Mouse (Mus musculus): ENCODE data around the gene Gabrd. TPM values are rescaled to one million over a fixed set of nuclear protein-coding genes. Genes with fewer than 3 reads are reported as not detected.
A peak's percentile ranks its signal among the peaks of the same experiment; 100 is the strongest.

The Gabrd gene
- total and polyA plus RNA-seq, 3 experiments: 0.08 TPM; not detected in 2

- H3K36me3 ChIP-seq (replicated peaks in 1 of 2; ENCODE audit: control insufficient read depth in 1 of 2, insufficient read depth in 1 of 2, low read length in 1 of 2): peaks cover 0 to 3% of the 10 kb centered on the region in 2 experiments
- H3K4me2 ChIP-seq (ENCODE audit: insufficient read depth, low read depth, poor library complexity, severe bottlenecking): peak overlapping the region; percentile 81
- TF ChIP-seq TCF12 (IDR thresholded peaks at IDR 0.05; ENCODE audit: low read depth, low read length) (peak; percentile 70), ZMIZ1 (IDR thresholded peaks at IDR 0.05; ENCODE audit: low read depth, low read length) (no peak), MAX (IDR thresholded peaks at IDR 0.05; ENCODE audit: low read length) (0 out of 2 replicates have a peak, but pooled peaks have one; percentile 31), RCOR1 (conservative IDR thresholded peaks at IDR 0.05; ENCODE audit: low read depth, low read length) (no peak), MEF2A (IDR thresholded peaks at IDR 0.05; ENCODE audit: borderline replicate concordance, low read depth, low read length) (peak; percentile 75), MYC (IDR thresholded peaks at IDR 0.05; ENCODE audit: low read depth, low read length) (0 out of 2 replicates have a peak, but pooled peaks have one; percentile 18), ZNF384 (IDR thresholded peaks at IDR 0.05; ENCODE audit: low read depth, low read length) (peak; percentile 85), ETS1 (conservative IDR thresholded peaks at IDR 0.05; ENCODE audit: low read depth, low read length) (0 out of 2 replicates have a peak, but pooled peaks have one; percentile 12), SMC3 (IDR thresholded peaks at IDR 0.05; ENCODE audit: low read depth, low read length) (no peak), IRF4 (IDR thresholded peaks at IDR 0.05; ENCODE audit: low read depth, low read length) (peak; percentile 69), JUN (IDR thresholded peaks at IDR 0.05; ENCODE audit: insufficient read depth, low read depth, low read length) (peak; percentile 47), EP300 (IDR thresholded peaks at IDR 0.05; ENCODE audit: low read length) (peak; percentile 73), ELF1 (IDR thresholded peaks at IDR 0.05; ENCODE audit: low read depth, low read length) (no peak), JUND (conservative IDR thresholded peaks at IDR 0.05; ENCODE audit: low read depth, low read length) (peak; percentile 64), CHD1 (IDR thresholded peaks at IDR 0.05; ENCODE audit: low read depth, low read length) (no peak), CHD2 (IDR thresholded peaks at IDR 0.05; ENCODE audit: low read length) (no peak)
- dilution Hi-C loops (cut with MboI; ENCODE audit: extremely low pct_ligation_motif_present, extremely low pct_unique_long_range_greater_than_20kb, low sequenced_read_pairs) (no loop called here), in situ Hi-C loops (cut with MboI; ENCODE audit: low pct_ligation_motif_present, low pct_unique_long_range_greater_than_20kb, low sequenced_read_pairs) (no loop called here)
- no peak overlapping the region for H3K27ac ChIP-seq (ENCODE audit: insufficient read depth, low read depth)
- H3K9me3 ChIP-seq (replicated peaks; ENCODE audit: low read length): no peaks in the 10 kb centered on the region
- H3K27me3 ChIP-seq (replicated peaks): peaks cover 11% of the 10 kb centered on the region
- H3K9ac ChIP-seq (ENCODE audit: insufficient read depth, low read depth): no peak overlapping the region
- peaks cover 2 to 30% of the 10 kb centered on the region in 2 experiments; a peak in 3 of 4 replicates for H3K4me1 ChIP-seq (ENCODE audit: control insufficient read depth in 1 of 2, insufficient read depth in 2 of 2)
- peaks cover 34% of the 10 kb centered on the region for H3K79me2 ChIP-seq (replicated peaks; ENCODE audit: control insufficient read depth, extremely low read depth, insufficient read depth, poor library complexity, severe bottlenecking)
- no peak for DNase-seq (ENCODE audit: extremely low read depth)
- H3K4me3 ChIP-seq (replicated peaks in 1 of 3; ENCODE audit: low read depth in 2 of 3, low read length in 2 of 3, poor library complexity in 1 of 3): no peak overlapping the region
Measured at GRCm38 (mm10) chr4:155412124-155412523, 14.2 kb upstream of the Gabrd start.

GRCm38 (mm10) chr4:155409058-155409776, 11.3 kb upstream of the Gabrd start, which contains the start of gene Cfap74:
Gene Cfap74, plus strand, starts transcription at chr4:155409190.
- Histone ChIP-seq H3K9me3 (replicated peaks; ENCODE audit: low read length) (peaks cover 5% of the 10 kb centered on the region), H3K4me2 (ENCODE audit: insufficient read depth, low read depth, poor library complexity, severe bottlenecking) (peak within 1 kb of the TSS; percentile 37), H3K9ac (ENCODE audit: insufficient read depth, low read depth) (peak within 1 kb of the TSS; percentile 55), H3K79me2 (replicated peaks; ENCODE audit: control insufficient read depth, extremely low read depth, insufficient read depth, poor library complexity, severe bottlenecking) (peaks cover 32% of the 10 kb centered on the region), H3K4me3 (replicated peaks in 1 of 3; ENCODE audit: low read depth in 2 of 3, low read length in 2 of 3, poor library complexity in 1 of 3) (peak within 1 kb of the TSS; percentile 62 to 69 (median 63)), H3K27ac (ENCODE audit: insufficient read depth, low read depth) (peak within 1 kb of the TSS; percentile 36), H3K36me3 (replicated peaks in 1 of 2; ENCODE audit: control insufficient read depth in 1 of 2, insufficient read depth in 1 of 2, low read length in 1 of 2) (no peaks in the 10 kb centered on the region), H3K4me1 (ENCODE audit: control insufficient read depth in 1 of 2, insufficient read depth in 2 of 2) (peaks cover 0 to 30% of the 10 kb centered on the region in 2 experiments; a peak in 3 of 4 replicates), H3K27me3 (replicated peaks) (peaks cover 29% of the 10 kb centered on the region)
- in situ Hi-C loops (cut with MboI; ENCODE audit: low pct_ligation_motif_present, low pct_unique_long_range_greater_than_20kb, low sequenced_read_pairs) (no loop called here), dilution Hi-C loops (cut with MboI; ENCODE audit: extremely low pct_ligation_motif_present, extremely low pct_unique_long_range_greater_than_20kb, low sequenced_read_pairs) (no loop called here)
- peak; percentile 92 for DNase-seq (ENCODE audit: extremely low read depth)
- TF ChIP-seq IRF4 (IDR thresholded peaks at IDR 0.05; ENCODE audit: low read depth, low read length) (peak; percentile 30; the same call in 1 of the 2 replicates), NRF1 (IDR thresholded peaks at IDR 0.05; ENCODE audit: low read depth, low read length) (peak; percentile 93), MYC (IDR thresholded peaks at IDR 0.05; ENCODE audit: low read depth, low read length) (peak; percentile 97), EP300 (IDR thresholded peaks at IDR 0.05; ENCODE audit: low read length) (no peak), MXI1 (IDR thresholded peaks at IDR 0.05; ENCODE audit: low read depth, low read length) (peak; percentile 99), TBP (conservative IDR thresholded peaks at IDR 0.05; ENCODE audit: low read depth, low read length) (peak; percentile 75), PAX5 (IDR thresholded peaks at IDR 0.05; ENCODE audit: low read length) (no peak), ZMIZ1 (IDR thresholded peaks at IDR 0.05; ENCODE audit: low read depth, low read length) (0 out of 2 replicates have a peak, but pooled peaks have one; percentile 65), RCOR1 (conservative IDR thresholded peaks at IDR 0.05; ENCODE audit: low read depth, low read length) (no peak), POLR2AphosphoS2 (IDR thresholded peaks at IDR 0.05; ENCODE audit: low read depth, low read length) (peak; percentile 60; the same call in 1 of the 2 replicates), BHLHE40 (IDR thresholded peaks at IDR 0.05; ENCODE audit: low read depth, low read length) (peak; percentile 80), UBTF (IDR thresholded peaks at IDR 0.05; ENCODE audit: low read depth, low read length) (no peak), USF1 (IDR thresholded peaks at IDR 0.05; ENCODE audit: low read depth, low read length) (peak; percentile 97), CTCF (conservative IDR thresholded peaks at IDR 0.05 in 1 of 2, IDR thresholded peaks at IDR 0.05 in 1 of 2; ENCODE audit: low read depth in 2 of 2, low read length in 2 of 2) (no peak), MAFK (IDR thresholded peaks at IDR 0.05; ENCODE audit: insufficient replicate concordance, low read length) (no peak), SIN3A (IDR thresholded peaks at IDR 0.05; ENCODE audit: low read length) (peak; percentile 88), MEF2A (IDR thresholded peaks at IDR 0.05; ENCODE audit: borderline replicate concordance, low read depth, low read length) (peak; percentile 21; the same call in 1 of the 2 replicates), NELFE (IDR thresholded peaks at IDR 0.05; ENCODE audit: low read depth, low read length) (peak; percentile 76), HCFC1 (IDR thresholded peaks at IDR 0.05; ENCODE audit: low read depth, low read length) (peak; percentile 38), GABPA (IDR thresholded peaks at IDR 0.05; ENCODE audit: insufficient replicate concordance, low read depth, low read length) (no peak), JUN (IDR thresholded peaks at IDR 0.05; ENCODE audit: insufficient read depth, low read depth, low read length) (no peak)

Measured in CH12.LX (cell line).